Mouse (Mus musculus) cerebral cortex, adult 2 months (tissue): ENCODE measurements around the gene Tmem143.

ENCODE experiments used
- WGBS: fragments of 180-500 bp; shearing (Covaris S2); methylation state at CpG from one replicate; pipeline ENCODE4 v1.1.7; 2018; 5-methylcytosine and 5-hydroxymethylcytosine counted together

The Tmem143 gene

DNA sequence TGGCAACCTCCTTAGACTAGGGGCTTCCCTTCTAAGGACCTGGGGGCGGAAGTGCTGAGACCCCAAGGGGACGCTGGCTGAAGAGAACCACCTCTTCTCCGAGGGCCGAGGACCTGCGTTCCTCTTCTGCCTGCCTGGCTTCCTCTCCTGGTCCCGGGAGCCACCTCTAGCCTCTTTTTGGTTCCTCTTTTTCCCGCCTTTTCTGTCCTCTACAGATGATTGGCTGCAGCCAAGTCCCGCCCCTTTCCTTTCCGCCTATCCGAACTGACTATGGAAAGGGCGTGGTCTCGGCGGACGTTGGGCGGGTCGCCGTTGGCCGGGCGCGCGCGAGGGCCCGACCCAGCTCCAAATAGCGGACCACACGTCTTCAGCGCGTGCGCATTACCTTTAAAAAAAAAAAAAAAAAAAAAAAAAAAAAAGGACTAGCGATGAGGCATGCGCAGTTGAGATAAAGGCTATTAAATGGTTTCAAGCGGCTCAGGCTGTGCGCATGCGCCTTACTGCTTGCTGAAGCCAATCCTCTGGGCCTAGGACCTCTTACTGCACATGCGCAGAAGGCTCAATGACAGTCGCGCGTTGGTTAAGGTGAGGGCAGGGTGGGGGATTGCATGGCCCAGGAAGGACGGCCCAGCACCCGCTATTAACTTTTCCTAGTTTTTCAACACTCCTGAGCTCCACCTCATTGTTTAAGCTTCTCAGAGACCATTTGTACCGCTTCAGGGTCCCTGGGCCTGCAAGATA is at the start of gene Tmem143, which contains the start of gene Syngr4:
Gene Tmem143, plus strand, starts transcription at position 425 of the 741 bp plus-strand sequence.
Gene Syngr4, minus strand, starts transcription at position 198 of the 741 bp plus-strand sequence.
- under 1% methylated on average over 40 of the region's 40 CpGs for WGBS

DNA sequence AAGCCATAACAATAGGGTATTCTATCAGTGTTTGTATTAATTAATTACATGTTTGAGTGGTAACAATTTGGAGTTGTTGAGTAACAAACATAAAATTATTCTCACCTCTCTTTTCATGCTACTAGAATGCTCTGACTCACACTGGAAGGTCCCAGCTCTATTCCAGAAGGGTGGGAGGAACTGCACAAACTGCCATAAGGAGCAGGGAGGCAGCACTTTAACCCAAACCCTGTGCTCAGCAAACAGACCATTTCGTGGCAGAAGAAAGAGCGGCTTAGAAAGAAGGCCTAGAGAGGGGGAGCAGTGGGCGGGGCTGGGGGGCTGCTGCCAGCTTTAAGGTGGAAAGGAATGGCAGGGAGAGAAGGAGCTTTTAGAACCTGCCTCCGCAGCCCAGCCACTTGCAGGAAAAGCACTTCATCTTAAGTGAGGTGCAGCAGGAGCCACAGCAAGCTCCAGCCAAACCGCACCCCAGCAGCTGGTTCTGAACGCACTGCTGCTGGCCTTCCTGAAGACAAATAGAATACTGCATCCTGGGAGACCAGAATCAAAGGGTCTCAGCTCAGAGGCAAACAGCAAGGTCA is 48.2 kb upstream of the Tmem143 start:
- WGBS = 33% methylated on average over 6 of the region's 6 CpGs

DNA sequence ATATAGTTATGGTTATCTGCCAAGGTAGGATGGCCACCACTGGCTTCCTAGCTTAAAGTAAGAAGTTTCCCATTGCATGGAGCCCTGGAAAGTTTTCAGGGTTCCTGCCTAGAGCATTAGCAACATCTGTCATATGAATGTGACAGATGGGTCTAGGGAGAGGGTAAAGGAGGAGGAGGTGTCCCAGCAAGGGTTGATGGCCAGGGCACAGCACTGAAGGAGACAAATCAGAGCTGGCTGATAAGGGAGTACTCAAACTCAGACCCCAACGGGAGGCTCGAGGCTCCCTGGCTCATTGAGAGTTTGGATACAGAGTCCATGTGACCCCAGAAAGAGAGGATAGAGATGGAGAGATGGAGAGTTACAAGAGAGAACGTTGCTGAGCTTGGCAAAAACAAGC is 46.1 kb upstream of the Tmem143 start:
- WGBS = 76% methylated on average over 3 of the region's 3 CpGs

DNA sequence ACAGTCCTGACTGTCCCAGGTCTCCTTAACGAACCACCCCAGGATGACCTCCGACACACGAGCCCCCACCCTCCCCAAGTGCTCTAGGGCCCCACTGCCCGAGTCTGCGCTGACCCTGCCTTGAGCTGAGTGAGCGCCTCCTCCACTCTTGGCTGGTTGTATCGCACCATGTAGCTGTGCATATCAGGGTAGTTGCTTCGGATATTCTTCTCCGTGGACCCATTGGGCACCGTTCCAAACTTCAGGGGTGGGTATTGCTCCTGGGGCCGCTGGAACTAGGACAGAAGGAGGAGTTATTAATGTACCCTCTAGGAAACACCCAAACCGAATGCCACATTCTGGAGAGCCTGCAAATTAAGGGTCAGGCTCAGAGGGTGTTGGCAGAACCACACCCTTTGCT is 43.7 kb upstream of the Tmem143 start:
- whole genome bisulfite sequencing = 84% methylated on average over 12 of the region's 12 CpGs

DNA sequence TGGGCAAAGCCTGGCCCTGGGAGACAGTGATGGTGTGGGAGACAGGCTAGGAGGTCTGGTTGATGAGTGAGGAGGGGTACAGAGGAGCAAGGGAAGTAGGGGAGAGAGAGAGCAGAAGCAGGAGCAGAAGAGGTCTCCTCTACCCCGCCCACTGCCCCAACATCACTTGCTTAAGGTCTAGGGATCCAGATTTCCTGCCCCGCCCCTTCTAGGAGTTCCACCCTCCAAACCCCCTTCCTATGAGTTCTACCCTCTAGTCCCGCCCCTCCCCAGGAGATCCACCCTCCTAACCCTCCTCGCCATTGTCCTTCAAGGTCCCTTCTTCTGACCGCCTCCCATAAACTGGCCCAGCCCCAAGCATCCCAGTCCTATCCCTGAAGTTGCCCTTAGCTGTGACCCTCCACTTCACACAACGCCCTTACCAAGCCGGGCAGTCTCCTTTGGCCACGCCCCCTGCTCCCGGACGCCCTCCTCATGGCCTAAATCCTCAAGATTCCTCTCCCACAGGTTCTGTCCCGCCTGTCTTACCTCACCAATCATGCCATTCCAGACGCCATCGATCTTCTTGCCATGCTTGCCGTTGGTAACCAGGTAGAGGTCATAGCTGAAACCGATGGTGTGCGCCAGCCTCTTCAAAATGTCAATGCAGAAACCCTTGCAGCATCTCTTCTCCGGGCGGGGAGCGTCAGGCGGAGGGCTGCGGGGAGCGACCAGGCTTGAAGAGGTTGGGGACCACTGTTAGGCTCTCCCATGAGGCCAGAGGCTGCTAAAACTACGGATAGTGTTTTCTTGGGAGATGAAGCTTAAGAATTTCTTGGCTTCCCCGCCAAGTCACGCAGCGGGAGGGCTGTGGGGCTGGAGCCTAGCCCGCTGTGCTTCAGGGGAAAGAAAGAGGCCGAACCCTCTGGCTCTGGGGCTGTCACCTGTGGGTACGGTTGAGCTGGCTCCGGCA is 39.5 kb upstream of the Tmem143 start:
- WGBS = 32% methylated on average over 30 of the region's 30 CpGs

DNA sequence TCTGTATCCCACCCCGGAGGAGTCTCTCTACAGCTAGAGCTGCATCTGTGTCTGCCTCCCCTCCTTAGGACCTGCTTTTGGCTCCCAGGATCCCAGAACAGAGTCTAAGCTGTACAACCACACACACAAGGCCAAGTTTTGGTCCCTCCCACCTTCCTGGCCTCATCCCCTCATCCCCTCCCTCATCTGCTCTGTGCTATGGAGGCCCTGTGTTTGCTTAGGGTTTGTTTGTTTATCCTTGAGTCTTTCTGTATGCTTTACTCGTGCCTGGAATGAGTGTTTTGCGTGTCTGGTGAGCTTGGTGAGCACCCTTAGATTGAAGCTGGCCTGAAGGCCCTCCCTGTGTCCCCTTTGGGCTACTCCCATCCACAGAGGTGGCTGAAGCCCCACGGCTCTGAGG is 37.7 kb upstream of the Tmem143 start:
- WGBS = 79% methylated on average over 4 of the region's 4 CpGs

DNA sequence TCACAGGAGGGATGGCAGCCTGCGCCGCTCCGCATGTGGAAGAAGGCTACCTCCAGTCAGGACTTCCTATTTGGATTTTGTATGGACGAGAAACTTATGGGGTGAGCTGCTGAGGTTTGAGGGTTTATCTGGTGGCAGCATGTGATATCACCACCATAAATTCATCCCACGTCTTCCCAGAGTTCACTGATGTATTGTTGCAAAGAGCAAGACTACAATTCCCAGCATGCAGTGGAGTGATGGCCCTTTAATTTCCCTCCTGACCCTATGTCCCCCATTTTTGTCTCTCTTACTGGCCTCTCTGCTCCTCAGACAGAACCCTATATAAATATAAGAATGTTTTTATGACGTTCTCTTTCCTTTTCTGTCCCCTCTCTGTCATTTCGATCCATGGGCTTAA is 33.9 kb upstream of the Tmem143 start:
- WGBS = 87% methylated on average over 7 of the region's 7 CpGs

DNA sequence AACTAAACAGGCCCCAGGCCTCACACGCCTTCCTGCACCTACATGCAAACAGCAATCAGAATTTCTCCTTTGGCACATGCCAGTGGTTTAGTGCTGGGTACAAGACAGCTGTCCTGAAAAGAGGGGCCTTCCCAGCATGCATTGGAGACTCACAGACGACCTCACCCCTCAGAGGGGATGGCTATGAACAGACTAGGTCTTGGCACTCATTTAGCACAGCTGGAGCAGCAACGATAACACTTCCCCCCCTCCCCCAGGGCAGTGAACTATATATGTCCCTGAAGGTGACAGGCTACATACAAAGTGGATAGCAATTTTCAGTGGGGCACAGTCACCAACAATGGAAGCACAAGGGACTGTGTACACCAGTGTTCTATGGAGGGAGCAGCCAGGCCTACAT is 32.3 kb upstream of the Tmem143 start:
- WGBS = 57% methylated on average over 3 of the region's 3 CpGs

DNA sequence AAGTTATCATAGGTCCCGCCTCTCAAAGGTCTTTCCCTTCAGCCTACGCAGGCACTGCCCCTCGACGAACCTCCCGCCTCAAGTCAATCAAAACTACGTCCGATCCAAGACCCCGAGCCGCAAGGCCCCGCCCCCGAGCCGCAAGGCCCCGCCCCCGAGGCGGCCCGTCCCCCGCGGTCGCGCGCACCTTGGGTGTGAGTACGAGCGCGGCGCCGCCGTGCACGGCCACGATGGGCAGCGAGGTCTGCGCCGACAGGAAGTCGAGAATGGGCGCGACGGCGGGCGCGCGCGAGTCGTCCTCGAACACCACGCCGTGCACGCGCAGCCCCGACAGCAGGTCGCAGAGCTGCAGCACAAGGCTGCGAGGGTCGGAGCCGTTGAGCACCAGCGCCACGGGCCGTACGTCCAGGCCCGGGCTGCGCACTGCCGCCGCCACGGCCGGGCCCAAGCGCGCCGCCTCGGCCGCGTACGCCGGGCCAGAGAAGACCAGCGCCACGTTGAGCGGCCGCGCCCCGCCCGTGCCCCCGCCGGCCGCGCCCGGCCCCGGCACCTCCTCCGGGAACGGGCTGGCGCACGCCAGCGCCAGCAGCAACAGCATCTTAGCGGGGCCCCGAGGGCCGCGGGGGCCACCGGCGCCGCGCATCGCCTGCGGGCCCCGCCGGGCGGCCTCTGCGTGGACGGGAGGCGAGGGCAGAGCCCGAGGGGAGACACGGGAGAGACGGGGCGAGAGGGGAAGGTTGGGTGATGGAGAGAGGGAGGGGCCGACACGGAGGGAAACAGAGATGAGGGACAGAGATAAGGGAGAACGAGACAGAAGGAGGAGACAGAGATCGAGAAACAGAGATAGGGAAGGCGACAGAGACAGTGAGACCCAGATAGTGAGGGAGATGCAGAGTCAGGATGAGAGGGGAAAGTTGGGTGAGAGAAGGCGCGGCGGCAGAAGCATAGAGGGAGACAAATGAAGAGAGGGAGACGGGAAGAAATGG is 30.5 kb upstream of the Tmem143 start:
- 2% methylated on average over 116 of the region's 117 CpGs for WGBS

DNA sequence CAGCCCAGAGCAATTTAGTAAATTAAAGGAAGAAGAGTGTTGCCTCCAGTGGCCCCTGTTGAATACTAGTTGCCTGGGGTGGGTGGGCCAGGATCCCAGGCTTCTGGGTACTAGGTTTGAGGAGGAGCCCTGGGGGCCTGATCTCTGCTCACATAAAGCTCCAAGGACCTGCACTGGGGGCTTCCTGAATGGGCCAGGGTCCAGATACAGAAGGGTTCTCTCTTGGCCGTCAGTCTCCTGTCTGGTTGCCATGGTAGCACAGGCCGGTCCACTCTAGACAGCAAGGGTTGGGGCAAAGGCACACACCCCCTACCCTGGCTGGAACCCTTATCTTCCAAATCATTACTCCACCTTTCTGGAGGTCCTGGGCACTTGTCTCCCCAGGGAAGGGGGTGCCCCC is 28.9 kb upstream of the Tmem143 start:
- whole genome bisulfite sequencing = 36% methylated on average over 2 of the region's 2 CpGs

DNA sequence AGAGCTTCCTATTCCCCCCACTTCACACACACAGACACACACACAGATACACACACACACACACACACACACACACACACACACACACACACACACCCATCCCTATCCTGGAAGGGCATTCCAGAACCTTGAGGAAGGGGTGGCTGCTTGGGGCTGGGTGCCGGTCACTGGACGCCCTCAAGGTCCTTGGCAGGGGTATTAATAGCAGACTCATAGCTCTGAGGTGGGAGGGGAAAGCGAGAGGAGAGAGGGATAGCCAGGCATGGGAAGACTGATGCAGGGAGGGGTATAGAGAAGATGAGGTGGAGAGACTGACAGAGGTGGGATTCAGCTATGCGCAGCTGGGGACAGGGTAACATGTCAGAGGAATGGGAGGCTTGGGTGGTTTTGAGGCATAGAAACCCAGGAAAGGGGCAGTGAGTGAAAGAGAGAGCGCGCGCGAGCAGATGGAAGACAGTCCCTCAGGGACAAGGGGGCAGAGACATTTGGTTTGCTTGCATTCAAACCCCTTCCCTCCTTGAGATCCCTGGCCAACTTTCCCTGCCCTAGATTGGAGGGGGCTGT is 27.6 kb upstream of the Tmem143 start:
- 37% methylated on average over 8 of the region's 8 CpGs for WGBS

DNA sequence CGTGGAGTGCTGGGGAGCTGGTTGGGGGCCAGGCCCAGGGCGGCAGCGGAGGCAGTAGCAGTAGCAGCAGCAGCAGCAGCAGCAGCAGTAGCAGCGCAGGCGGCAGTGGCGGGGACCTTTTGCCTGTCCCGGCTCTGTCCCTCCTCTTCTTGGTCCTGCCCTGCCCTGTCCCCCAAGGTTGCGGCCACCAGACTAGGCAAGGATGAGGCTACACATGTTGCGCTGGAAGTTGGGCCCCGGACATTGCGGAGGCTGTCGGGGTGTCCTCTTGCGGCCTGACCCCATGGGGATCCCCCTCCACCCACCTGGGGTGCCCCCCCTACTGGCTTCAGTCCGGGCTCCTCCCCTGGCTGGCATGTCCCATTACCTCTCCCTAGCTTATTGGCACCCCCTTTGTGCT is 27.0 kb upstream of the Tmem143 start:
- WGBS = 3% methylated on average over 14 of the region's 14 CpGs

DNA sequence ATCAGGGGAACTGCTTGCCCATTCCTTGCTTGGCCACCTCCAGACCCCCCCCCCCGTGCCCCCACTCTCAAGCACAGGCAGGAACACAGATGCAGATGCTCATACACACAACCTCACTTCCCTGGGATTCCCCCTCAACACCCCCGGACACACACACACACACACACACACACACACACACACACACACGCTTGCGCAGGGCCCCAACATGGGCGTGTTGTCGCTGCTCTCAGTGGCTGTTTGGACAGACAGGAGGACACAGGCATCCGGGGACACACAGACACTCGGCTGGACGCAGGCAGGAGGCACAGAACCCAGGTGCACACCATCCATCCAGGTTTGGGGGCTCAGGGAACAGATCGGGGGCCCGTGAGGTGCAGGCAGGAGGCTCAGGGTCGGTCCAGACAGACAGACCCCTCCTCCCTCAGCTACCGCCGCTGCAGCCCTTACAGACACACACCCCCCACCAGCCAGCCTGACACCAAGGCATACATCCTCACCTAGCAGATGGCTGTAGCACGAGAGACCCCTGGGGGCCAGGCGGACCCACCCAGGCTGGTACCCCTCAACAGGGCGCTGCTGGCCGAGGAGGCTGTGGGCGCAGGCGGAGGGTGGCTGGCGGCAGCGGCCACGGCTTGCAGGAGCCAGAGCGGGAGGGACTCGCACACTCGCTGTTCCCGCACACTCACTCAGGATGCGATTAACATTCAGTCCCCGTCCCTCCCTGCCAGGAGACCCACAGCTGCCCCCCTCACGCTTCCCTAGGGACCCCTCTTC is 26.3 kb upstream of the Tmem143 start:
- WGBS = 1% methylated on average over 30 of the region's 30 CpGs

DNA sequence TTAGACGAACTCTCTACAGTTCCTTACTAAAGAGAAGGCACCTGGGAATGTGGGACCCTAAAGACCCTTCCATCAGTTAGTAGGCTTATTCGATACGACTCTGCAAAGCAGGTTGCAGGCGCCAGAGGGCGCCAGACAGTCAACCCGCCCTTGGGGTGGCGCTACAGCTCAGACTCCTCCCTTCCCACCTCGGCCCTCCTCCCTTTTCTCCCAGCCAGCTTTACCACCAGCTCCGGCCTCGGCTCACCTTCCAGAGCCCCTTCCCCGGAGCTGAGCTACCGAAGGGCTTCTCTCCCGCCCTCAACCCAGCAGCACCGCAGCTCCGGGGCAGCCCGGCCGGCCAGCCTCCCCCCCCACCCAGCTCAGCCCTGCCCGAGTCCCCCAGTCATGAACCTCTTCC is 24.1 kb upstream of the Tmem143 start, which contains the start of gene Kdelr1:
Gene Kdelr1, plus strand, starts transcription at position 149 of the 400 bp plus-strand sequence.
- under 1% methylated on average over 17 of the region's 18 CpGs for WGBS

DNA sequence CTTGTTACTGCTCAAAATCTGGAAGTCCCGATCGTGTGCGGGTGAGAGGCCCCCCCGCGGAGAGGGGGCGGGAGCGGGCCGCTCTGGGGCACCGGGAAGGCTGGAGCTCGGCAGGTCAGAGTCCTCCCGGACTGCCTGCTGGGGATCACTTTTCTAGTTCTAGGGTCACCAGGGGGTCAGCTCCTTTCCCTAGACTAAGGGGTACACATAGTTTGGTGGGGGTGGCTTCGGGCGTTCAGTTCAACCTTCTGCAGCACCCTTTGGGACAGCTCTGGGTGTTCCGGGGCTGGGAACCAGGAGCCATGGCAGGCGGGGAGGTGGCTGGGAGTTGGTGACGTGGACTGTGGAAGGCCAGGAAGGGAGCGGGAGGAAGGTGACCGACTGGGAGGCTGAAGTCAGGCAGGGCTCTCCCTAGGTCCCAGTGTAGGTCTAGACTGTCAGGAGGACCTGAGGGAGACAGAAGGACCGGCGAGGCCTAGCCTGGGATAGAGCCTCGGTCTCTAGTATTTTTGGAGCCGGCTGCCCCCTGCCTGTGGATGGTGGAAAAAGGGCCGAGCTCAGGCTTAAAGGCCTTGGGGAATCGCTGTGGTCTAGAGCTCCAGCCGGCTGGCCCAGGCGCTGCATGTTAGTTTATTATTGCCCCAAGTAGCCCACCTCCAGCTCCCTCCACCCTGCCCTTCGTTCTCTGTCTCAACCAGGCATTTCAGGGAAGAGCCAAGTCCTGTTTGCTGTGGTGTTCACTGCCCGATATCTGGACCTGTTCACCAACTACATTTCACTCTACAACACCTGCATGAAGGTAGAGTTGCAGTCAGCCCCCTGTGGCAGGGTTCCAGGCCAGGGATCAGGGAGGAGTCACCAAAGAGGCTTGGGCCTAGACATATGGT is 23.4 kb upstream of the Tmem143 start:
- WGBS = 2% methylated on average over 28 of the region's 28 CpGs

DNA sequence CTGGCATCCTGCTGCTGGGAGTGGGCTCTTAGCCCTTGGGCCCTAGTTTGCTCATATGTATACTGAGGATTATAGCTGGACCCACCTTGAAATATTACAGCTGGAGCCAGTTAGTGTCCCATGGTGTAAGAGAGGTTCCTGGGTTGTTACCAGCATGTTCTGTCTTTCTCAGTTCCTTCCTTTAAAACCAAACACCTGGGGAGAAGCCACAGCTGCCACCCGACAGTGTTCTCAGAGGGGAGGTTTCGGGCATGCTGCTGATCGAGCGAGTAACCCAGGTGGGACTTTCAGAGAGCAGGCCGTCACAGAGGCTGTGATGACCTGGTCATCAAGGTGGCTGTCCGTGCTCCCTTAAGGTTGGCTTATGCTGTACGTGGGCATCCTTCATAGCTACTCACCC is 19.8 kb upstream of the Tmem143 start:
- 98% methylated on average over 7 of the region's 7 CpGs for WGBS

DNA sequence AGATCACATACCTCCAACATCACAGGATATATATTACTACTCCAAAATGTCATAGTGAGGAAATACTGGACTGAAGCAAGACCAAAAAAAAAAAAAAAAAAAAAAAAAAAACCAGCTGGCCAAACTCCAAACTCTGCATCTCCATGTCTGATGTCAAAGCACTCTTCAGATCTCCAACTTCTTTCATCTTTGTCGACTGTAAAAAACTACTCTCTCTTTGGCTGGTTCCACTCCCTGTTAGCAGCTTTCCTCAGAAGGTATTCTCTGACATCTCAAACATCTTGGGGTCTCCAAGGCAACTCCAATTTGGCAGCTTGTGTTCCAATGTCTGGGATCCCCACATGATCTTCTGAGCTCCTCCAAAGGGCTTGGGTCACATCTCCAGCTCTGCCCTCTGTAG is 18.5 kb upstream of the Tmem143 start, which contains the start of gene Grin2d:
Gene Grin2d, minus strand, starts transcription at position 101 of the 400 bp plus-strand sequence.
- 72% methylated on average over 1 of the region's 1 CpGs for WGBS

DNA sequence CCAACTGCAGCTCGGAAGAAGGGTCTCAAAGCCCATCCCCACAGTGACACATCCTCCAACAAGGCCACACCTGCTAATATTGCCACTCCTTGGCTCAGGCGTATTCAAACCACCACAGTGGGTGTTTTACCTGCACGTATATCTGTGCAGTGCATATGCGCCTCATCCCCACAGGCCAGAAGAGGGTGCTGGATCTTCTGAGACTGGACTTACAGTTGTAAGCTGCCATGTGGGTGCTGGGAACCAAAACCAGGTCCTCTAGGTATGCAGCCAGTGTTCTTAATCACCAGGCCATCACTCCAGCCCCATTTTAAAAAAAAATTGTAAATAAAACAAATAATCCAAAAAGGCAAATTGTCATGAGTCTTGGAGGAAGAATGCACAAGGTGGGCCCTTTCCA is 16.2 kb upstream of the Tmem143 start:
- WGBS = 98% methylated on average over 4 of the region's 4 CpGs

DNA sequence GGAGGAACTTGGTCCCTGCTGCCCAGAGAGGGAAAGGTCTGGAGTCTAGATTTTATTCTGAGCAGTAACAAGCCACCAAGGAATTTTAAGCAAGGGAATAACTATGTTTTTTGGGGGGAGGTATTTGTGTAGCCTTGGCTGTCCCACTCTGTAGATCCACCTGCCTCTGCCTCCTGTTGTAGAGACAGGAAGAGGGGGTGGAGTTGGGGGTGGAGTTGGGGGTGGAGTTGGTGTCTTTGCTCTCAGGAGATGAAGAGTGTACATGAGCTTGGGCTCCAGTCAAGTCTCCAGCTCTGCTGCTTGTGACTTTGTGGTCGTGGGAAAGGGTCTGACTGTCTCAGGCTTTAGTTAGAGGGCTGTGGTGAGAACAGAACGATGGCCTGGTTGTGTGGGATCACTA is 15.7 kb upstream of the Tmem143 start:
- WGBS = 86% methylated on average over 2 of the region's 2 CpGs
